Mouse (Mus musculus): ENCODE results near the gene Pou2af1. TPM values are rescaled to one million over a fixed set of nuclear protein-coding genes. Genes with fewer than 3 reads are reported as not detected.

Gene Pou2af1
- total RNA-seq, 2 experiments from 2014 or later: 0.14 TPM; not detected in 1

DNA sequence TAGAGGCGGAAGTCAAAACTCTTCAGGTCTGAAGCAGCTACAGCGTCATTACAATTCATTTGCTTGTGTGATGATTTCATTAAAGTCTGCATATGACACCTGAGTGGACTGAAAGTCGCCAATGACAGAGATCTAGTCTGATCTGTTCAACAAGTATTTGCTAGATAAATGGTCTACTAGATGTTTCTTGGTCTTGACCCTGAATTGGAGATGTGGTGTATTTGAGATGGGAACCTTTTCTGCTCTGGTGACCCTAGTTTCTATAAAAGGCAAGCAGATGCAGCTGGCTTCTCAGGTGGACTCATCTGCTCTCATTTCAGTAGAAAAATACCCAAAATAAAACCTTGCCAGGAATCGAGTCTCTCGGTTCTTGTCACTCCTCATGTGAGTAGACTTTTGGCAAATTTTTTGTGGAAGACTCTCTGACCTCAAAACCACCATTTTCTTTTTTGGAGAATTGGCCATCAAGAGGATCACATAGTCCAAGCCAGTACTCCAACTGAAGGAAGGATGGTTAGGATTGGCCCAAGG, 12.2 kb downstream of the Pou2af1 start:
- no peak for DNase-seq (ENCODE audit: low spot score in 2 of 2)

DNA sequence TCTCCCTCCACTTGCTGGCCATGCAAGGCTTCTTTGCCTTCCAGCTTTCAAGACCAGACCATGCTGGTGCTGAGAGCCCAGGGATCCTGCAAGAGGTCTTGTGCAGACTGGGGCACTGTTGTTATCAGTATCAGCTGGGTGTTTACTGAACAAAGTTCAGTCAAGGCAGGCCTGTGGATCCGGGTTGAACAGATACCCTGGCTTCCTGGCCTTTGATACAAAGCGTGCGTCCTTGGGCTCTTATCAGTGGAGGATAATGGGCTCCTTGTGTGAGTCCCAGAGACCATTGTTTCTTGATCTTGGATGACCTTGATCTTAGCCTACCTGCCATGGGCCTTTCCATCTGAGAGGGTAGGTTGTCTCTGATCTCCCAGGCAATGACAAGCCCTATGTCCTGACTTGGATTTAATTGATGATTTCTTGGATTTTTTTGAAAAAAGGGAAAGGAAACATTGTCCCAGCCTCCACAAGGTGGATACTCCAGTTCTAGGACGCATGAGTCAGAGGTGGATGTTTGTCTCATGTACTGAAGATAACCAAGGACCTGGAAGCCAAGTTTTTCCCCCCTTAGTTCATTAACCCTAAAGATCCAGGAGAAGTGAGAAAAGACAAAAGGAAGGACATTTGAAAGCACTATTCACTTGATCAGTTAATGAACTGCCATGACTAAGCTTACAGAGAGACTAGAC, 17.3 kb downstream of the Pou2af1 start:
- no peak for DNase-seq (ENCODE audit: low spot score in 2 of 2)

DNA sequence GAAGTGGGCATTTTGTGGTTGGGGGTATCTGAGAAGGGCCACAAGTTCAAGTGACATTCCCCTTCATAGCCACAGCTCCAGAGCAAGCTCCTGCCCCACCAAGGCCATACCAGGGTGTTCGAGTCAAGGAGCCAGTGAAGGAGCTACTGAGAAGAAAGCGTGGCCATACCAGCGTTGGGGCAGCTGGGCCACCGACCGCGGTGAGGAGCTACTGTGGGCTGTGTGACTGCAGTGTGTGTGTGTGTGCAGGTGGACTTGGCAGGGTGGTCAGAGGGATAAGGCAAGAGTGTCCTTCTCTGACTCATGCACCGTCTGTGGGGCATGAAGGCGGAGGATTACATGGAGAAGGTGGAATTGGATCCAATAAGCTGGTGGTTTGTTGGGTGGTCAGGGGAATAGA, 18.7 kb downstream of the Pou2af1 start:
- DNase-seq (ENCODE audit: low spot score in 2 of 2): no peak

DNA sequence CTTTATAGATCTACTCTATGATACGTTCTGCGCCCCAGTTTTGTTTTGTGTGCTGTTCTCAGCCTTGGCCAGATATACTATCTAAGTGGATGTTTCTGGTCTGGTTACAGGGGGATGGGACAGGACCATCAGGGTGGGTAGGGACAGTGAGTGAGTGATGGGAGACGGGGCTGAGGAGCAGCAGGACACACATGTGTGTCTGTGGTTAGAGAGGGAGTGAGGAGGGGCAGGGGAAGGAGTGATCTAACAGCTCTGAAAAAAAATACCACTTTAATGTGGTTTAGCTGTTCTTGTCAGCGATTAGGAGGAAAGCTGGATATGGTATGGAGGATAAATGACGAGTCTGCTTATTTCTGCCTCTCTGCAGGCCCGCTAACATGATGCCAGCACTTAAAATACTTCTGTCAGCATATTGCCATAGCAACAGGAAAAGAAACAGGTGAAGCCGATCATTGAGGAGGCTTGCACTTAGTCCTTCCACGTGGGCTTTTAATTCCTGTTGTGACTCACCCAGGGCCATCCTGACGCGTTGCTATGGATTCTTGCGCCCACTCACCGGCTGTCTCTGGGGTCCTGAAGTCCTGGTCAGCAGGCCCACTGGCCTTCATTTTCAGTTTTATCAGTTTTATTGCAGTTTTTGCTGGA, 25.4 kb downstream of the Pou2af1 start:
- peak; percentile 14 to 22 for DNase-seq (ENCODE audit: low spot score in 2 of 2)

DNA sequence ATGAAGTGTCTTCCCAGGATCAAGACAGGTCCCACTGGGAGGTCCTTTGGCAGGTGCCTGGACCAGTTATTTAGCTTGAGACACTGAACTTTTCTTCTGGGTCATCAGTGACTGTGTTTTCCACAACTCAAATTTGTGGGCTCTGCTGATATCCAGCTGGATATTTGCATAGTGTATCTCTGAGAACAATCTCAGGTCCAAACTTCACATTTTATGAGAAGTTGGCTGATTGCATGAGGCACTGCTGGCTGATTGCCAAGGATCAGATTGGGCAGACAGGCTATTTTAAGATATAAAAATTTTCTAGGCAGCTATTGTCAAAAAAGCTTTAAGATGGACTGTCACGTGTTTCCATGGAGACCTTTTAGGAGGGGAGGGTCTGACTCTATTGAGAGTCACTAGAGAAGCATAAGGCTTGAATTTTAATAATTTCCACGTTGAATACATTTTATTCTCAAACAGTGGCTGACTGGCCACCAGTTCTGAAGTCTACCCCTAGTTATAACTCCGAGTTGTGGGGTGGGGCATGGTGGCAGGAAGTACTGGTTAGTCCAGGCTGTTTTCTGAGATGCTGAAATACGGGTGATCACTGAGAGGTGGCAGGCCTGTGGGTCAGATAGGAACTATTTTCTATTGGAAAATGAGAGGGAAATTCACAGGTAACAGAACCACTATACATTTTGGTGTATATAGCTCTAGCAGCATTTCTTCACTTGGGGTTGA, 43.4 kb downstream of the Pou2af1 start:
- DNase-seq (ENCODE audit: low spot score in 2 of 2): no peak

DNA sequence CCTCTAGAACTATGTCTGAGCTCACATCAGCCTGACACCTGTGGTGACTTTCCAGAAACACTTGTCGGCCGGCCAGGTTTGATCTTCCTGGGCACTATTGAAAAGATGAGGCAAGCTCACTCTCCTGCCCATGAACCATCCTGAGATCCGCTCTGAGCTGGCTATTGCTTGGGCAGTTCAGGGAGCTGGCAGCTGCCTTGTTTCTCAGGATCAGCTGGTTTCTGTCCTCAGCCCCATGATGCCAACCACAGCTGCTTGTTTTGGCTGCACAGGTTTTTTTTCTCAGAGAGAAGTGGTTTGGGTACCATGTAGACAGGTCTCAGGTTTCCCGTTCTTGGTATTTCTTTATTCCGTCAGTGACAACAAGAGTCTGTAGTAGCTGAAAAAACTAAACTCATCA, 44.9 kb downstream of the Pou2af1 start:
- no peak for DNase-seq (ENCODE audit: low spot score in 2 of 2)

DNA sequence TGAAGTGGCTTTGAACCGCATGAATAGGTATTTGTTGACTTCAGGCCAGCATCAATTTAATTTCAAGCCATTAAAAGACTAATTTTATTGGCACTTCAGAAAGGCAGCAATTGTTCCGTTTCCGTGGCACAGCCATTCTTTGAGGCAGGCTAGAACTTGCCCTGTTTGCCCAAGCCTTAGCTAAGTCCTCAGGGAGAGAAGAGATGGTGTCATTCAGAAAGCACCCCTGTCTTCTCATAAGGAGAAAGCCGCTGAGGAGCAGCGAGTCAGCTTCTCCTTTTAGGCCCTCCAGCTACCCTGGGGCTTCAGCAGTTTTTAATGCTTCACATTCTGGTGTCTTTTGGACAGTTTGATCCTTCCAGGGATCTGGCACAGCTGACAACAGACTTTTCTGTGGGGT, 55.3 kb downstream of the Pou2af1 start:
- DNase-seq (ENCODE audit: low spot score in 2 of 2): no peak

DNA sequence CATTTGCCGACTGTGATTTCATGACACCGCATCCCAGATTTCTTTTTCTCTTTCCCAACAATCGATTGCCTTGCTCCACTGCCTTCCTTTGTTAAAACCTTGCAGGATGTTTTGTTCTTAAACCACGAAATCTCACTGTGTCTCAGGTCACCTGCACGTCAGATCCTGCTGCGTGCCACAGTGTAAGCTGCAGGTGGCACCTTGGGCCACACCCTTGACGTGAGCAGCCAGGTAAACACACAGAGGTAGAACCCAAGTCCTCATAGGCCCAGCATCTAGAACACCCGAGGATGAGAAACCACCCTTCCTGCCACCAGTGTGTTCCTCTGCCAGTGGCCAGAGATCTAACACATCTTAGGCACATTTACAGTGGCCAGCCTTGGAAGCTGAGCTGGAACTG, 57.6 kb downstream of the Pou2af1 start:
- no peak for DNase-seq (ENCODE audit: low spot score in 2 of 2)

DNA sequence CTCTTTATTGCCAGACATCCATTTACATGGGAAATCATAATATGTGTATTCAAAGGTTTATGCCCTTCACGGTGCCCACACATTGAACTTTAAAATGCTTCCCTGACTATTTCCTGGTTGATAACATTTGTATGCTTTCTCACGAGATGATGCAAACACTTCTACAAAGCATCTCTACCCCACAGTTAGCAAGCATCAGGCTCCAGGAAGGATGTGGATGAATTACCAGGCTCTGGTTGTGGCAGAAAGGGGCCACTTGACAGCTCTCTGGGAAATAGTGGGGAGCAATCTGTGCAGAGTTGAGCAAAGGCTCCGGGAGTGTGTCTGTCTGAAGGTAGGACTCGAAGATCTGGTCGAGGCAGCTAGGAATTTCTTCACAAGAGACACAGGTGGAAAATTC, 58.6 kb downstream of the Pou2af1 start:
- no peak for DNase-seq (ENCODE audit: low spot score in 2 of 2)

DNA sequence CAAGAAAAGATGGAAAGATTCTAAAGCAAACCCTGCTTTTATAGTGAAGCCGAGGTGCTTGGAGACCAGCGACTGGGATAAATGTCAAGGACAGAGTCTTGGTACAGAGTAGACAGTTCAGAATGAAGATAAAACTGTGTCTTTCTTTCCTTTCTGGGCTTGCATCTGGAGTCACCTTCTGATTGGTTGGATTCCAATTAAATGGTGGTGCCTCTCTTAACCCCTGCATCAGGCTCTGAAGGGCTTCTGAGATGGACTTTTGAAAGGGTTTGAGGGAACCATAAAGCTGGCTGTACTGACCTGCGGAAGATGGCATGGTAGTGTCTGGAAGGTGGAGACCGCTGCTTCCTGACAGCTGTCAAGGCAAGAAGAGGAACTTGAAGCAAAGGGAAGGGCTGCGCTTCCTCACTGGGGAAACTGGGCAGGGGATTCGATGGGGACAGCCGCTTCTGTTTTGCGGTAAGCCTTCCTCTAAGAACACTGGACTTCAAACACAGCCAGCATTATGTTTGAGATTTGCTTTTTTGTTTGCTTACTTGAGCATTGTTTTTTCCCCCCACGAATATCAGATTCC, 60.2 kb downstream of the Pou2af1 start:
- no peak for DNase-seq (ENCODE audit: low spot score in 2 of 2)

DNA sequence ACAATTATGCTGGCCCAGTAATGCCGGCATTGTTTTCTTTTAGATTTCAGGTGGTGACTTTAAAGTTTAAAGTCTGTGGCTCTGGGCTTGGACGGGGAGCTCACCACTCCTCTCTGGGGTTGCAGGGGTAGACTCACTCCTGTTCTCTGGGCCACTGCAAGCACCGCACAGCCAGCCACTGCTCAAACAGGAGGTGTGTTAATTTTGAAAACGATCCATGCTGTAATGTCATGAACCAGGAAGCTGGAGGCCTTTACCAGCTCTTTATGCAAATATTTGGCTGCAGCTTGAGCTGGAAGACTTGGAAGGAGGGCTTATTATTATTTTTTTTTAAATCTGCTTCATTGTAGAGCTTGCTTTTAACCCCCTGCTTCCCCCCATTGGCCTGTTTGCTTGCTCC, 61.2 kb downstream of the Pou2af1 start:
- no peak for DNase-seq (ENCODE audit: low spot score in 2 of 2)

DNA sequence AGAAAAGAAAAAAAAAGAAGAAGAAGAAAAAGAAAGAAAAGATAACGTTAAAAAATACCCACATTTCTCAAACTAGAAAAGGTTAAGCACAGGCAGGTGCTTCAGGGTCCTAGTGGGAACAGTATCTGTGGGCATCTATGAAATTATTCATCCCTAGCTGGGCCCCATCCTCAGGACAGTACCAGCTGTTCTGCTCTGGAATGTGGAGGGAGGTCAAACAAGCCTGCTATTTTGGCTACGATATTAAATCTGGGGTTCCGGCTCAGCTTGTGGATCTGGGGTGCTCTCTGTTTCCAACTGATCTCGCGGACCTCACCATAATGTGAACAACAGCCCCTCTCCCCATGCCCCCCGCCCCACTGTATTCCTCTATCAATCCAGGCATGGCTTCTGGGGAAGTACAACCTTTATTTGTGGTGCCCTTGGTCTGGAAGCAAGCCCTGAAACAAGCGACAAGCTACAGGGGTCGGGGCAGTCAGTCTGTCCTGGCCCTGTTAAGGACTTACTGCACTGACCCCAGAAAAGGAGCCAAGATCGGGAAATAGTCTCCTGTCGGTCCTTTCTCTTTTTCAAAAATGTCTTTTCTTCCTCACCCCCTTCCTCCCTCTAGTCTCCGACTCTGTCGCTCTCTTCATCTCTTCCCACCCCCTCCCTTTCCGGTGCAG, 64.5 kb downstream of the Pou2af1 start:
- DNase-seq (ENCODE audit: low spot score in 2 of 2): no peak

DNA sequence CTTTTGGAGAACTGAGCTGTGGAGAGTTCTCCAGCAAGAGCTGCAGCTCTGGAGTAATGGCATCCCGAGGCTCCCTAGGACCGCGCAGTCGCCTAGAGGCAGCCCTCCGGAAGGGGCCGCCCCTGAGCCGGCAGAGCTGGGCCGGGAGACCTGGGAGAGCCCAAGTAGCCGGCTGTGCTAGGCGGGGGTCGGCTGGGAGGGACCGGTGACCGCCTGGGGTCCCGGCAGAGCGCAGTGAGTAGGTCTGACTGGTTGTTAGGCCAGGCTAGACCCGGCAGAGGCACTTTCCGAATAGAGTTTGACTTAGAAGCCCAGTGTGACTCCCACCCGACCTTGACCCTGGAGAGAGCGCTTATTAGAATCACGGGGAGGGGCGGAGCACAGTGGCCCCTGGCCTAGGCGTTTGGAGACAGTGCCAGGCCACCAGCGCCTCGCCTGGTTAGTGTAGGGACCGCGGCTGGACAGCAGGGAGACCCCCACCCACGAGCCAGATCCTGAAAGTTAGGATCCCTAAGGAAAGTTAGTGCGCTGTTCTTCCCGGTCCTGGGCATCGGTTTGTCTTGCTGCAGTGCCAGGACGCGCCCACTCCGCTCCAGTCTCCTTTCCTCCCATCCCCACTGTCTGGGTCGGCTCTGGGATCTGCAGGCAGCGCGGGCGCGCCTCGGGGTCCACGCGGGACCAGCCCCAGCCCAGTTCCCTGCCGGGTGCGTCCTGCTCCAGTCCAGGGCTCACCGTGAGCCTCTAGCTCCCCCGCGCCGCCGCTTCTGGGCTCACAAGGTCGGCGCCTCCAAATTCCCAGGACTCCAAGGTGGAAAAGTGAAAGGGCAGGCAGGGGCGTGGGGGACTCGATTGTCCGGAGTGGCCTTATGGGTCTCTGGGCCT, 65.2 kb downstream of the Pou2af1 start, which contains the start of gene Colca2:
TSS of gene Colca2 (minus strand) at position 70 of the 882 bp plus-strand sequence.
- DNase-seq (ENCODE audit: low spot score in 2 of 2): peak; percentile 69 to 80

DNA sequence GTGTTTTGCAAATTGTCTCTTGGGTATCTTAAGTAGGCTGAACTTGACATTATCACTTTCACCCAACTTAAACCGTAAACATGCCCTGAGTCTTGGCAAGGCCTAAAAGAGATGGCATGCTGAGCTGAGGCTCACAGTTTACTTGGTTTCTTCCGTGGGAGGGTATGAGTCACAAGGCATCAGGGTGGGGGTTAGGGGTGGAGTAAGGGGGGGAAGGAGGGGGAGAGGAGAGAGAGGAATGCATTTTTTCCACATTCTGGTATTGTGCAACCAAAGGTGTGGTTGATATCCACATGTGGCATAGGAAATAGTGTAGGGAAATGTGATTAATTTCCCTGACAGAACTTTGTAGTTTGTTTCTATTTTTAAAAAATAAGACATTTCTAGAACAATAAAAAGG, 72.6 kb downstream of the Pou2af1 start:
- no peak for DNase-seq (ENCODE audit: low spot score in 2 of 2)

Other genes starting within 250 kb of the Pou2af1 start
- gene Sik2, start 204.6 kb upstream of the Pou2af1 start, total RNA-seq (2021): 10 to 100 TPM; 39.5 to 39.8 TPM
- gene Btg4, start 152.8 kb upstream of the Pou2af1 start, total RNA-seq (2021): not detected
- gene Layn, start 136.6 kb upstream of the Pou2af1 start, total RNA-seq (2021): 1 to 10 TPM; 6.3 to 7.9 TPM
- gene 4833427G06Rik, start 111.6 kb upstream of the Pou2af1 start, total RNA-seq (2021): under 1 TPM; 0.58 to 0.75 TPM
- not detected for gene Gm32742, start 48.2 kb upstream of the Pou2af1 start, total RNA-seq (2021)
- gene Colca2, start 64.9 kb downstream of the Pou2af1 start, total RNA-seq (2021): 1 to 10 TPM in 1 of 2 experiments, under 1 TPM in 1; 0.96 to 1.5 TPM
- gene 1810046K07Rik, start 115.2 kb downstream of the Pou2af1 start, total RNA-seq (2021): not detected

Measured in layer of hippocampus, postnatal 10 days (tissue).